Mouse (Mus musculus) ovary, postnatal 36 days (tissue): Measurements from ENCODE around the gene P2ry14.

ENCODE experiments used
- DNase-seq: peaks from one replicate; pipeline ENCODE4 v3.0.0; 2022; ENCODE audit warnings: low spot score, mixed read lengths

Gene P2ry14

DNA sequence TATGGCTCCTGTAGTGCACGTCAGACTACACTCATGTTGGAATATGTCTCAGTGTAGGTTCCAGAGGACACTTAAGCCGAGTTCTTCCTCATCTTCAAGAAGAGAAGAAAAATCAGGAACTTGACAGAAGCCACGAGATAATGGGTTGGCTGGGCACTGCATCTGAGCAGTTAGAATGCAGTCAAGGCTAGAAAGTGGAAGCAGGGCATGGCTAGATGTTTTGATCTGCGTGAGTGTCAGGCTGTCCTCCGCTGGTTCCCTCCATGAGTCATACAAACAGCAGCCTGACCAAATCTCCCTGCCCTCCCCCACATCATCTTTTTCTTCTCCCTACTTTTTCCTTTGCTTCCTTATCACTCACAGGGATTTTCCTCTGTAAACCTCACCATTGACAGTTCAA lies at the start of gene P2ry14:
Gene P2ry14 (minus strand): TSS at position 195 of the 400 bp plus-strand sequence.
- no peak for DNase-seq

GRCm38 (mm10) chr3:59197329-59197948 lies 44.0 kb upstream of the P2ry14 start:
- DNase-seq: no peak

GRCm38 (mm10) chr3:59194938-59195337 lies 41.5 kb upstream of the P2ry14 start, which contains the start of gene Gpr87:
Gpr87 (minus strand) TSS chr3:59195104.
- DNase-seq: no peak

DNA sequence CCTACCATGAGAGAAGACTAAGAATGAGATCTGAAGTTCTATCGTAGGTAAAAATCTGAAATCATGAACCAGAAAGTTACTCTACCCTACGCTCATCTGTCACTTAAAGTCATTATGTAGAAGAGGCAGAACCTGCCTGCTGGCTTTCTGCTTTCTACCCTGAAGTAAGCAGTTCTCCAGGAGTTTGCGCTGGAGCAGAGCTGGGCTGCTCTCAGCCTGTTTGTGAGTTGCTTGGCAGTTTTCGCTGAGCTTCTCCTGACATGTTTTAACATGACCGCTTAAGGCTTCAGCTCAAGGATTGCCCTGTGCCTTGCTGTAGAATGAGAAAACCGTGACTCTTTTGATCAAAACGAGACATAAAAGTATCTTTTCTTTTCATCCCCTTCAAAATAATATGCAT lies 40.7 kb upstream of the P2ry14 start:
- DNase-seq: no peak

- DNase-seq: no peak
Measured at GRCm38 (mm10) chr3:59191674-59192073, 38.3 kb upstream of the P2ry14 start.

GRCm38 (mm10) chr3:59187336-59187735 lies 33.9 kb upstream of the P2ry14 start:
- DNase-seq: no peak

- DNase-seq: no peak
Measured at GRCm38 (mm10) chr3:59185662-59186061, 32.2 kb upstream of the P2ry14 start.

- DNase-seq: no peak
Measured at GRCm38 (mm10) chr3:59182129-59182528, 28.7 kb upstream of the P2ry14 start.

DNA sequence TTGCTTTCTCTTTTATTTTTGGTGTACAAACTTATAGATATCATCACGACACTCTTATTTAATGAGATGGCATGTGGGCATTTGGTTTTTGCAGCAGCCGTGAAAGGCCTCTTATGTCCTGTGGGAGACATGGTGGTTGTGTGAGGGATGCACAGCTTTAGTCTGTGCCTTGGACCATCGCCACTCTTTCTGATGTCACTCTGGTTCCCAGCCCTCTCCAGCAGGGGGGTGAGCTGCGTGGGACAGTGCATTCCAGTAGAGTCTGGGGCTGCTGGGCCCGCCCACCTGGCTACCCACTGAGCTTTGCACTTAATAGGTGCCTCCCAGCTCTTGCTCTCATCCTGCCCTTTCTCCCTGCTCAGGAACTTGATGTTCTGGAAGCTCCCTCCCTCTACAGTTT lies 27.7 kb upstream of the P2ry14 start:
- no peak for DNase-seq

GRCm38 (mm10) chr3:59176871-59177270 lies 23.5 kb upstream of the P2ry14 start:
- DNase-seq: no peak

DNA sequence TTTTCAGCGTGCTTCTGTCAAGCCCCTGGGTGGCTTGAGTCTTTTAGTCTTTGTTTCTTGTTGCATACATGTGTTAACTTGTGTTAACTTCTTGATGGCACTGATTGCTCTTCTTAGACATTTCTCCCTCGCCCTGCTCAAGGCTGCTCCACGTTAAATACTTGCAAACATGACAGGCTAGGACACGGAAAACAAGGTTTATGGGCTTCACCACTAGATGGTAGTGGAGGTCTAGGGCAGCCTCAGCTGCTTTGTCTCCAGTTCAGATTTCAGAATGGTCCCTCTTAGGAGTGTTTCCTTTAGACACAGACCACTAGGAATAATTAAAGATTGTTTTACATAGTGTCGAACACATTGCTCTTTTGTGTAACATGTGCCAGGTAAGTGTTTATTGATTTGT lies 21.8 kb upstream of the P2ry14 start:
- DNase-seq: peak; percentile 9

DNA sequence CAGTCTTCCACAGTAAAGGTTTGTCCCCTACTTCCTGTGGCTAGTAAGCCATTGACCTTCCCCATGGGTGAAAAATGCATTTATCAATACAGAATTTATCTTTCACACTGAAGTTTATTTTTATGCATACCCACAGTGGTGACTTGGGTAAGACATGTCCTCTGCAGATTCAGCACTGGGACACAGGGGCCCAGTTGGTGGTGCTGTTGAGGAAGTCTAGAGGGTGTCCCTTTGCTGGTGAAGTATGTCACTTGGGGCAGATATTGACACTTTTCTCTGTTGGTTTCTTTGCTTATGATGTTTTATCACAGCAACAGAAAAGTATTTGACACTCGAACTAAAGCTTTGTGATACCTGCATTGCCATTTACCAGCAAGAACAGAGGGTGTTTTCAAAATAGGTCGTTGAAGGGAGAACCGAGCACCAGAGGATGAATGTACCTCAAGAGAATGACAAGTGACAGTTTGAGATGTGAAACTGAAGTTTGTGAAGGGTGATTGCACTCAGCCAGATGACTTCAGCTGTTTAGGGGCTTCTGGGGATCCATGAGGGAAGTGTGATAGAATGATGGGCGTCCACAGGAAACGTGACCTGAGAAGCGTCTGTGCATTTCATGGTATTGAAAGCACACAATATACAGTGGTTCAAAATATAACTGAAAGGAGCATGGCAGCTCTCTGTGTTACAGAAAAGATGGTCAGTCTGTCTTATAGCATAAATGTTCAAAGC lies 21.2 kb upstream of the P2ry14 start:
- DNase-seq: no peak

- no peak for DNase-seq
Measured at GRCm38 (mm10) chr3:59169921-59170627, 16.7 kb upstream of the P2ry14 start.

DNA sequence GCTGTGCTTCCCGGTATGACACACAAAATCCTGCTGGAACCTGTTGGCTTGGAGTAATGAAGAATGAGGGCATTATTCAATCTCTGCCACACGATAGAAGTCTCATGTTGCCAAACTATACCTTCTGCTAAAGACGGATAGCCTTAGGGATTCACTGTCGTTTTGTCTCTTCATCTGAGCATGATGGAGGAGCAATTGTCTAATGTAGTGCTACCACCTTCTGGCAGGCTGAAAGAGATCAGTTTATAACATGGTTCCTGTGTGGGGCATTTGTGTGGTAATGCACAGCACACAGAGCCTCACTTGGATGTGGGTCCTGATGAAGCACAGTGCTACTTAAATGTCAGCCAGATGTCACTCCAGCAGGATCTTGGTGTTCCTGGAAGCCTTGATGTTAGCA lies 15.8 kb upstream of the P2ry14 start:
- no peak for DNase-seq

GRCm38 (mm10) chr3:59168476-59168875 lies 15.1 kb upstream of the P2ry14 start:
- DNase-seq: no peak

GRCm38 (mm10) chr3:59167417-59168054 lies 14.1 kb upstream of the P2ry14 start:
- DNase-seq: no peak

DNA sequence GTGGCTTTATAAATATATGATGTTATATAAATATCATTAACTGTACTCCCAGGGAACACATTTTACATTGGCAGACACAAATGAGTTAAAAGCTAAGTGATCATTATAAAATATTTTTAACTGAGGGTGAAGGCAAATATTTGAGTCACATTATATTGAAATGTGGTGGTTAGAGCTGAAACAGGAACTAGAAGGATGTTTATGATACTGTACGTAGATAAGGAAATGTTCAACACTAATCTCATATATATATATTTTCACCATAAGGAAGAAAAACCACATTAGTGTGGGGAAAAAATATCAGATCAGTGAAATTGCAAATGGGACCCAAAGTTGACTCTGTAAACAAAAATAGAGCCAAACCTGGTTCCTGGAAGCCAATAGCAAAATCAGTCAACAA lies 7.0 kb upstream of the P2ry14 start:
- DNase-seq: no peak

- no peak for DNase-seq
Measured at GRCm38 (mm10) chr3:59157048-59157447, 3.6 kb upstream of the P2ry14 start.

GRCm38 (mm10) chr3:59155404-59155803 lies 2.0 kb upstream of the P2ry14 start:
- DNase-seq: no peak

GRCm38 (mm10) chr3:59154888-59155287 lies 1.5 kb upstream of the P2ry14 start:
- no peak for DNase-seq

GRCm38 (mm10) chr3:59150624-59151023 lies 2.8 kb downstream of the P2ry14 start:
- DNase-seq: no peak

- DNase-seq: no peak
Measured at GRCm38 (mm10) chr3:59149646-59150045, 3.8 kb downstream of the P2ry14 start.

DNA sequence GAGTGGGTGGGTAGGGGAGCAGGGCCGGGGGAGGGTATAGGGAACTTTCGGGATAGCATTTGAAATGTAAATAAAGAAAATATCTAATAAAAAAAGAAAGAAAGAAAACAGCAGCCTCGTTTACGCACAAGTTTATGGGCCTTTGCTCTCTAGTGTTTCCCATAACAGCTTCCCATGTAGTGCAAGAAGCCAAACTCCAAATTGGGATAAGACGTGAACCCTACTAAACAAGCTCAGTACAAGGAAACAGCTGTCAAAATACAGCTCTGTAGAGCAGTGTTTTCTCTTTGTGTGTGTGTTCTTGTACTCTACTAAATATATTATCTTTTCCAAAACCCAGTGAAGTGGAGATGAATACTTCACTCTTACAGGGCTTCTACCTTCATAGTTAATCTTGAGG lies 8.2 kb downstream of the P2ry14 start:
- no peak for DNase-seq
